Mouse (Mus musculus) lung, adult 2 months (tissue): ENCODE results near the gene Arpc4. TPM values are rescaled to one million over a fixed set of nuclear protein-coding genes. Genes with fewer than 3 reads are reported as not detected.
"Not testable (repeated sequence)": the region's sequence is repeated elsewhere in the genome, so short reads cannot be mapped to it uniquely, and the experiment has no call there.

ENCODE experiments used
- DNase-seq: peaks from one replicate; pipeline ENCODE4 v3.0.0; 2022
- H3K4me1 ChIP-seq: fragments of 200-500 bp; 2 replicates; pipeline ENCODE4 v1.6.1; 2011; ENCODE audit warnings: low read length; ENCODE audit not compliant: control insufficient read depth, insufficient read depth
- H3K4me3 ChIP-seq: fragments of 200-500 bp; replicated peaks from 2 replicates; pipeline ENCODE3; 2011; ENCODE audit warnings: low read depth, mild to moderate bottlenecking, control low read depth, low read length; ENCODE audit errors: extremely low read depth
- CTCF ChIP-seq: fragments of 200-500 bp; IDR thresholded peaks from 2 replicates; pipeline ENCODE4 v1.5.1; 2011; ENCODE audit warnings: mild to moderate bottlenecking, low read length, control low read depth; ENCODE audit not compliant: insufficient read depth
- POLR2A ChIP-seq: fragments of 200-500 bp; IDR thresholded peaks from 2 replicates; pipeline ENCODE4 v1.6.1; 2011; ENCODE audit warnings: low read depth, mild to moderate bottlenecking, control low read depth, low read length, borderline replicate concordance; ENCODE audit errors: extremely low read depth
- WGBS: fragments of 180-500 bp; shearing (Covaris S2); methylation state at CpG from one replicate; pipeline ENCODE4 v1.1.7; 2018; 5-methylcytosine and 5-hydroxymethylcytosine counted together
- polyA plus RNA-seq: library from polyadenylated mRNA; depleted of rRNA; stranded (reverse); fragments of >200 nt; gene quantifications from 2 replicates; pipeline ENCODE4 v1.2.3, GENCODE M21; 2012; rRNA removed

Arpc4 gene
- polyA plus RNA-seq, result 62.3 and 67.0 TPM in 2 replicates

- TF ChIP-seq CTCF, result no peak
- peak; percentile 84; the same call in 1 of the 2 replicates for TF ChIP-seq POLR2A
- Histone ChIP-seq H3K4me1 (peaks cover 9% of the 10 kb centered on the region), H3K4me3 (peak within 1 kb of the TSS; percentile 89)
- under 1% methylated on average over 61 of the region's 61 CpGs for WGBS
- peak; percentile 94 for DNase-seq
These were observed at the start of gene Arpc4, which contains the start of gene Tada3 for GRCm38 (mm10) chr6:113377496-113378385. Gene Arpc4, plus strand, starts transcription at chr6:113378115. Gene Tada3, minus strand, starts transcription at chr6:113377883.

- TF ChIP-seq POLR2A (no peak), CTCF (no peak)
- DNase-seq, result no peak
- 97% methylated on average over 1 of the region's 1 CpGs for WGBS
- no peak overlapping the region for H3K4me3 ChIP-seq
- H3K4me1 ChIP-seq, result peaks cover 6% of the 10 kb centered on the region
These were observed 48.5 kb upstream of the Arpc4 start for GRCm38 (mm10) chr6:113329396-113329795.

GRCm38 (mm10) chr6:113330547-113330946 is 47.4 kb upstream of the Arpc4 start:
- no peak overlapping the region for H3K4me3 ChIP-seq
- H3K4me1 ChIP-seq, result peaks cover 3% of the 10 kb centered on the region

GRCm38 (mm10) chr6:113331721-113332120 is 46.2 kb upstream of the Arpc4 start:
- TF ChIP-seq POLR2A (no peak), CTCF (no peak)
- no peak for DNase-seq
- H3K4me3 ChIP-seq, result no peak overlapping the region
- peaks cover 3% of the 10 kb centered on the region for H3K4me1 ChIP-seq
- 89% methylated on average over 11 of the region's 11 CpGs for WGBS

More at GRCm38 (mm10) chr6:113330547-113330946, 47.4 kb upstream of the Arpc4 start:
- 28% methylated on average over 2 of the region's 2 CpGs for WGBS
- TF ChIP-seq CTCF (no peak), POLR2A (no peak)
- DNase-seq, result no peak

- H3K4me1 ChIP-seq, DNase-seq, H3K4me3 ChIP-seq: not testable (repeated sequence)
- WGBS, result 46% methylated on average over 6 of the region's 6 CpGs
These were observed 45.2 kb upstream of the Arpc4 start for GRCm38 (mm10) chr6:113332734-113333133.

- DNase-seq, result peak; percentile 37
- 46% methylated on average over 14 of the region's 14 CpGs for WGBS
- TF ChIP-seq CTCF (no peak), POLR2A (no peak)
- Histone ChIP-seq H3K4me3 (no peak overlapping the region), H3K4me1 (peaks cover 3% of the 10 kb centered on the region)
These were observed 44.6 kb upstream of the Arpc4 start for GRCm38 (mm10) chr6:113333137-113333950.

GRCm38 (mm10) chr6:113334216-113334615 is 43.7 kb upstream of the Arpc4 start:
- WGBS, result 69% methylated on average over 6 of the region's 6 CpGs
- TF ChIP-seq CTCF (no peak), POLR2A (no peak)
- H3K4me3 ChIP-seq, result no peak overlapping the region
- peaks cover 3% of the 10 kb centered on the region for H3K4me1 ChIP-seq
- no peak for DNase-seq

GRCm38 (mm10) chr6:113336852-113337620 is 40.9 kb upstream of the Arpc4 start:
- Histone ChIP-seq H3K4me3 (no peak overlapping the region), H3K4me1 (peaks cover 6% of the 10 kb centered on the region)
- WGBS, result 38% methylated on average over 8 of the region's 8 CpGs
- DNase-seq, result no peak
- no peak for TF ChIP-seq POLR2A
- TF ChIP-seq CTCF, result no peak

GRCm38 (mm10) chr6:113341574-113341973 is 36.3 kb upstream of the Arpc4 start:
- Histone ChIP-seq H3K4me3 (no peak overlapping the region), H3K4me1 (peaks cover 14% of the 10 kb centered on the region)
- no peak for DNase-seq
- 69% methylated on average over 6 of the region's 6 CpGs for WGBS
- no peak for TF ChIP-seq POLR2A
- TF ChIP-seq CTCF, result no peak
